Mouse (Mus musculus) gastrocnemius, postnatal 4 days (tissue): ENCODE data around the gene Zfp93. TPM values are rescaled to one million over a fixed set of nuclear protein-coding genes. Genes with fewer than 3 reads are reported as not detected.

Experiments
- total RNA-seq, 2 experiments: library from RNA; stranded (reverse); gene quantifications; 2 replicates each; pipeline ENCODE4 v1.2.3; 2021

The Zfp93 gene
- total RNA-seq, 2 experiments from 2014 or later, result 3.9 to 5.5 TPM

Other genes with a start within 250 kb of the Zfp93 start
- gene Vmn1r183, start 217.2 kb upstream of the Zfp93 start, total RNA-seq, result not detected
- gene Zfp180, start 188.5 kb upstream of the Zfp93 start, total RNA-seq, result 1 to 10 TPM; 9.1 TPM
- gene Zfp112, start 158.1 kb upstream of the Zfp93 start, total RNA-seq, result 1 to 10 TPM; 4.4 to 4.5 TPM
- 1 to 10 TPM; 6.1 to 8.6 TPM for gene Zfp235, start 136.3 kb upstream of the Zfp93 start, total RNA-seq
- gene Zfp114, start 95.4 kb upstream of the Zfp93 start, total RNA-seq, result under 1 TPM; 0.57 to 0.83 TPM
- gene Zfp111, start 59.0 kb upstream of the Zfp93 start, total RNA-seq, result 10 to 100 TPM in 1 of 2 experiments, 1 to 10 TPM in 1; 9.2 to 10.1 TPM
- gene Zfp109, start 32.9 kb upstream of the Zfp93 start, total RNA-seq, result 1 to 10 TPM; 2.1 to 2.2 TPM
- gene Zfp108, start 15.6 kb upstream of the Zfp93 start, total RNA-seq, result 1 to 10 TPM; 2.1 to 2.2 TPM
- gene Zfp61, start 30.8 kb downstream of the Zfp93 start, total RNA-seq, result 1 to 10 TPM; 8.7 to 8.9 TPM
- 1 to 10 TPM; 4.0 to 4.2 TPM for gene Zfp94, start 46.2 kb downstream of the Zfp93 start, total RNA-seq
- under 1 TPM in 1 of 2 experiments, not detected in 1; 0.31 TPM for gene Tescl, start 63.5 kb downstream of the Zfp93 start, total RNA-seq
- gene Lypd5, start 78.8 kb downstream of the Zfp93 start, total RNA-seq, result not detected
- gene Kcnn4, start 99.8 kb downstream of the Zfp93 start, total RNA-seq, result under 1 TPM; 0.61 to 0.93 TPM
- 10 to 100 TPM; 18.1 to 21.1 TPM for gene Smg9, start 129.2 kb downstream of the Zfp93 start, total RNA-seq
- gene Irgc1, start 181.9 kb downstream of the Zfp93 start, total RNA-seq, result under 1 TPM; 0.26 to 0.52 TPM
- 1 to 10 TPM; 2.5 to 3.7 TPM for gene Plaur, start 192.1 kb downstream of the Zfp93 start, total RNA-seq
- gene Cadm4, start 211.6 kb downstream of the Zfp93 start, total RNA-seq, result 10 to 100 TPM; 18.6 to 21.3 TPM
- 10 to 100 TPM; 12.6 to 15.9 TPM for gene Zfp428, start 236.6 kb downstream of the Zfp93 start, total RNA-seq
- not detected for gene AC161166.1, start 242.0 kb downstream of the Zfp93 start, total RNA-seq